Mouse (Mus musculus): ENCODE data around the gene Klhdc1. TPM values are rescaled to one million over a fixed set of nuclear protein-coding genes. Genes with fewer than 3 reads are reported as not detected.

Gene Klhdc1
- polyA plus RNA-seq, 2 experiments, result 4.1 to 9.5 TPM

DNA sequence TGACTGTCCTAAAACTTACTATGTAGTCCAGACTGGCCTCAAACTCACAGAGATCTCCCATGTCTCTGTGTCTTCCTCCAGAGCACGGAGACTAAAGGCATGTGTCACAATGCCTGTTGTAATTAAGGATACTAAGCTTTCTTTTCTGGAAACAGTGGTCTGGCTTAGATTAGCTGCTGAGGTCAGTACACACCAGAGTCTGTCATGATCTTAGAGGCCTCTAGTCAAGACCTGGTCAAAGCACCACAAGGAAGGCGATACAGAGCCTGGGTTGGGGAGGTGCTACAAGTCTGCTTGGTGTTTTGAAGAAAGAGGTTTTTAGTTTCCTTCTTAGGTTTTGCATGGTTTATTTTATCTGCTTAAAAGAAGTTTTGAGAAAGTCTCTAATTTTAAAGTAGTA is 59.4 kb downstream of the Klhdc1 start:
- DNase-seq (ENCODE audit: low spot score) (no peak), ATAC-seq (ENCODE audit: low FRiP score, low read depth) (no peak)
- peaks cover 18% of the 10 kb centered on the region for H3K4me1 ChIP-seq (ENCODE audit: control insufficient read depth, insufficient read depth, low read length)
- H3K27me3 ChIP-seq (ENCODE audit: control insufficient read depth, insufficient read depth, low read length), result no peaks in the 10 kb centered on the region
- 65% methylated on average over 2 of the region's 2 CpGs for WGBS
- H3K4me3 ChIP-seq (replicated peaks; ENCODE audit: low read length), result no peak overlapping the region
- H3K9ac ChIP-seq (ENCODE audit: low read depth, low read length, severe bottlenecking), result no peak overlapping the region
- peaks cover 56% of the 10 kb centered on the region for H3K36me3 ChIP-seq (ENCODE audit: control insufficient read depth, insufficient read depth, low read length)
- H3K27ac ChIP-seq (replicated peaks; ENCODE audit: low read depth, low read length), result no peak overlapping the region
- H3K4me2 ChIP-seq (replicated peaks; ENCODE audit: low read depth, low read length, severe bottlenecking), result no peak overlapping the region
- H3K9me3 ChIP-seq (ENCODE audit: control insufficient read depth, low read length), result no peaks in the 10 kb centered on the region
- no peak for TF ChIP-seq POLR2A (IDR thresholded peaks at IDR 0.05; ENCODE audit: borderline replicate concordance, extremely low read depth, insufficient read depth, insufficient read length)

DNA sequence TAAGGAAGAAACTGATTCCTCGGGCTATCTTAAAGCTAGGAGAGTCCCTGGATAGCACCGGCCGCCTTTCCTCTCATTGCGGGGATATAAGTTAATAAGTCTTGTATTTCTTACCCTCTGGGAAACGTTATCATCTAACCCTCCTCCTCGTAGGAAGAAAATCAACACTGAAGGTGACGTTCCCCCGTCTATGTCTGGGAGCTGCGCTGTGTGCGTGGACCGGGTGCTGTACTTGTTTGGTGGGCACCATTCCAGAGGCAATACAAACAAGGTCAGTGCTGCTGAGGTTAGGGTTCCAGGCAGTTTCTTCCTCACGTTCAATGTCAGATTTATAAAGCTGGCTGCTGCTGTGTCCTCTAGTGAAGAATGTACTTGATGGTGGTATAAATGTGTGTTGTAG is 61.2 kb downstream of the Klhdc1 start:
- H3K4me1 ChIP-seq (ENCODE audit: control insufficient read depth, insufficient read depth, low read length), result peaks cover 14% of the 10 kb centered on the region
- peaks cover 74% of the 10 kb centered on the region for H3K36me3 ChIP-seq (ENCODE audit: control insufficient read depth, insufficient read depth, low read length)
- no peak for TF ChIP-seq POLR2A (IDR thresholded peaks at IDR 0.05; ENCODE audit: borderline replicate concordance, extremely low read depth, insufficient read depth, insufficient read length)
- ATAC-seq (ENCODE audit: low FRiP score, low read depth), result no peak
- H3K9me3 ChIP-seq (ENCODE audit: control insufficient read depth, low read length), result no peaks in the 10 kb centered on the region
- H3K27ac ChIP-seq (replicated peaks; ENCODE audit: low read depth, low read length), result no peak overlapping the region
- no peaks in the 10 kb centered on the region for H3K27me3 ChIP-seq (ENCODE audit: control insufficient read depth, insufficient read depth, low read length)
- no peak for DNase-seq (ENCODE audit: low spot score)
- H3K4me3 ChIP-seq (replicated peaks; ENCODE audit: low read length), result no peak overlapping the region
- no peak overlapping the region for H3K4me2 ChIP-seq (replicated peaks; ENCODE audit: low read depth, low read length, severe bottlenecking)
- H3K9ac ChIP-seq (ENCODE audit: low read depth, low read length, severe bottlenecking), result no peak overlapping the region
- WGBS, result 95% methylated on average over 12 of the region's 12 CpGs

DNA sequence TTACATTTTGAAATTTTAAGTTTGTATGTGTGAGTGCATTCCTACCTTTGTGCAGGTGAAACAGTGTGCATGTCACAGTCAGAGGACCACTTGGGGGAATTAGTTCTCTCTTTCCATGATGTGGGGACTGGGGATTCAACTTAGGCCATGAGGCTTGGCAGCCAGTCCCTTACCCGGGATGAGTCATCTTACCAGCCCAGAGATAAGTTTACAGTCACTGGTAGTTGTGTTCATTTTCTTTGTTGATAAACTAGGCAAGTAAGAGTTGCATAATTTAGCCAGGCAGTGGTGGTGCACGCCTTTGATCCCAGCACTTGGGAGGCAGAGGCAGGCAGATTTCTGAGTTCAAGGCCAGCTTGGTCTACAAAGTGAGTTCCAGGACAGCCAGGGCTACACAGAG is 63.1 kb downstream of the Klhdc1 start:
- WGBS, result 92% methylated on average over 2 of the region's 2 CpGs
- no peak for TF ChIP-seq POLR2A (IDR thresholded peaks at IDR 0.05; ENCODE audit: borderline replicate concordance, extremely low read depth, insufficient read depth, insufficient read length)
- ATAC-seq (ENCODE audit: low FRiP score, low read depth) (no peak), DNase-seq (ENCODE audit: low spot score) (no peak)
- no peak overlapping the region for H3K27ac ChIP-seq (replicated peaks; ENCODE audit: low read depth, low read length)
- no peak overlapping the region for H3K4me2 ChIP-seq (replicated peaks; ENCODE audit: low read depth, low read length, severe bottlenecking)
- no peak overlapping the region for H3K4me3 ChIP-seq (replicated peaks; ENCODE audit: low read length)
- H3K4me1 ChIP-seq (ENCODE audit: control insufficient read depth, insufficient read depth, low read length), result peaks cover 5% of the 10 kb centered on the region; the same call in 1 of the 2 replicates
- no peaks in the 10 kb centered on the region for H3K27me3 ChIP-seq (ENCODE audit: control insufficient read depth, insufficient read depth, low read length)
- H3K9me3 ChIP-seq (ENCODE audit: control insufficient read depth, low read length), result no peaks in the 10 kb centered on the region
- no peak overlapping the region for H3K9ac ChIP-seq (ENCODE audit: low read depth, low read length, severe bottlenecking)
- peaks cover 91% of the 10 kb centered on the region for H3K36me3 ChIP-seq (ENCODE audit: control insufficient read depth, insufficient read depth, low read length)

DNA sequence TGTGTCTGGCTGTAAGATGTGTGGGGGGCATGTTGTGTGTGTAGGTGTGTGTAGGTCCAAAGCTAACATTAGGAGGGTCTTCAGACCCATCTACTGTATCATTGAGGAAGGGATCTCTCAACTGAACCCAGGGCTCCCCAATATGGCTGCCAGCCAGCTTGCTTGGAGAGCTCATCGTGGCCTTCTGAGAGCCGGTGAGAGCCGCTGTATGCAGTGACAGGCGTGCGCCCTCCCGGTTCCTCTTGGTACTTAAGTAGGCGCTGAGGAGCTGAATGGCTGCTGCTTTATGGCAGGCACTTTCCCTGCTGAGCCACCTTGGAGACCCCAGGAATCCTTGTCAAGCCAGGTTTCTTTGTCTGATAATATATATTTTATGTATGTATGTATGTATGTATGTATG is 65.4 kb downstream of the Klhdc1 start:
- peaks cover 97% of the 10 kb centered on the region for H3K36me3 ChIP-seq (ENCODE audit: control insufficient read depth, insufficient read depth, low read length)
- no peak overlapping the region for H3K4me2 ChIP-seq (replicated peaks; ENCODE audit: low read depth, low read length, severe bottlenecking)
- no peak overlapping the region for H3K4me3 ChIP-seq (replicated peaks; ENCODE audit: low read length)
- no peaks in the 10 kb centered on the region for H3K4me1 ChIP-seq (ENCODE audit: control insufficient read depth, insufficient read depth, low read length)
- no peak for TF ChIP-seq POLR2A (IDR thresholded peaks at IDR 0.05; ENCODE audit: borderline replicate concordance, extremely low read depth, insufficient read depth, insufficient read length)
- no peaks in the 10 kb centered on the region for H3K9me3 ChIP-seq (ENCODE audit: control insufficient read depth, low read length)
- no peak for ATAC-seq (ENCODE audit: low FRiP score, low read depth)
- H3K27ac ChIP-seq (replicated peaks; ENCODE audit: low read depth, low read length), result no peak overlapping the region
- WGBS, result 92% methylated on average over 7 of the region's 7 CpGs
- H3K27me3 ChIP-seq (ENCODE audit: control insufficient read depth, insufficient read depth, low read length), result no peaks in the 10 kb centered on the region
- DNase-seq (ENCODE audit: low spot score), result no peak
- H3K9ac ChIP-seq (ENCODE audit: low read depth, low read length, severe bottlenecking), result no peak overlapping the region

DNA sequence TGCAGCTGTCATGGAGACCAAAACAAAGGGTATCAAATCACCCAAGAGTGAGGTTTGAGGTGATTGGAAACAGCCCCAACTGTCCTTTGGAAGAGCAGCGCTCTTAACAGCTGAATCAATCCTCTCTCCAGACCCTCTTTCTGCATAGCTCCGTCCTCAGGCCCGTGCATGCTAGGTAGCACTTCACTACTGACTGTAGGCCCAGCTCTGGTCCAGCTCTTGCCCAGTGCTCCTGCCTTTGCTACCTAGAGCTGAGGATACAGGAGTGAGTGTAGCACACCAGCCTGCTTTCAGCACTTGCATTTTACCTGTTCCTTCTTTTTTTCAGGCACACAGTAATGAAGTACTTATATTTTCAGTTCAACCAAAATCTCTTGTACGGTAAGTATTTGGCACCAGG is 68.7 kb downstream of the Klhdc1 start:
- 92% methylated on average over 4 of the region's 4 CpGs for WGBS
- no peaks in the 10 kb centered on the region for H3K4me1 ChIP-seq (ENCODE audit: control insufficient read depth, insufficient read depth, low read length)
- H3K9ac ChIP-seq (ENCODE audit: low read depth, low read length, severe bottlenecking), result no peak overlapping the region
- peaks cover 93% of the 10 kb centered on the region for H3K36me3 ChIP-seq (ENCODE audit: control insufficient read depth, insufficient read depth, low read length)
- DNase-seq (ENCODE audit: low spot score) (no peak), ATAC-seq (ENCODE audit: low FRiP score, low read depth) (no peak)
- H3K9me3 ChIP-seq (ENCODE audit: control insufficient read depth, low read length), result no peaks in the 10 kb centered on the region
- no peak overlapping the region for H3K4me3 ChIP-seq (replicated peaks; ENCODE audit: low read length)
- no peak overlapping the region for H3K27ac ChIP-seq (replicated peaks; ENCODE audit: low read depth, low read length)
- no peak overlapping the region for H3K4me2 ChIP-seq (replicated peaks; ENCODE audit: low read depth, low read length, severe bottlenecking)
- no peak for TF ChIP-seq POLR2A (IDR thresholded peaks at IDR 0.05; ENCODE audit: borderline replicate concordance, extremely low read depth, insufficient read depth, insufficient read length)
- no peaks in the 10 kb centered on the region for H3K27me3 ChIP-seq (ENCODE audit: control insufficient read depth, insufficient read depth, low read length)

DNA sequence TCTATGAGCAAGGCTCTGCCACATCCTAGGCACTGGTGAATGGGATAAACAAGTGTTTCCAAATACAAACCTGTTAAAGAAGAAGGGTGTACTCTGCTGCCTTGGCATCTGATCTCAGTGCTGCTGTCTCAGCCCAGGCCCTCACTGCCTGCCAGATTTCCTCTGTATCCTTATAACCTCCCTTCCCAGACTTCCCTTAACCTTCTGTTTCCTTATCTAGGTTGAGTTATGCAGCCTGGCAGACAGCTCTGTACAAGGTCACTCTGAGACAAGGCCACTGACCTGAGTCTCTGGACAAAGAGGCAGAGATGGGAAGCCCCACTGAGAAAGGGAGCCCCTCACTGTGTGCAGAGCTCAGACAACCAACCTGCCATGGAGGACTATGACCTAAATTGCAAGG is 77.5 kb downstream of the Klhdc1 start:
- H3K9me3 ChIP-seq (ENCODE audit: control insufficient read depth, low read length), result no peaks in the 10 kb centered on the region
- H3K27me3 ChIP-seq (ENCODE audit: control insufficient read depth, insufficient read depth, low read length), result no peaks in the 10 kb centered on the region
- H3K4me1 ChIP-seq (ENCODE audit: control insufficient read depth, insufficient read depth, low read length), result no peaks in the 10 kb centered on the region
- no peak overlapping the region for H3K9ac ChIP-seq (ENCODE audit: low read depth, low read length, severe bottlenecking)
- H3K36me3 ChIP-seq (ENCODE audit: control insufficient read depth, insufficient read depth, low read length), result peaks cover 78% of the 10 kb centered on the region
- no peak for TF ChIP-seq POLR2A (IDR thresholded peaks at IDR 0.05; ENCODE audit: borderline replicate concordance, extremely low read depth, insufficient read depth, insufficient read length)
- H3K27ac ChIP-seq (replicated peaks; ENCODE audit: low read depth, low read length), result no peak overlapping the region
- H3K4me3 ChIP-seq (replicated peaks; ENCODE audit: low read length), result no peak overlapping the region
- DNase-seq (ENCODE audit: low spot score), result no peak
- no peak overlapping the region for H3K4me2 ChIP-seq (replicated peaks; ENCODE audit: low read depth, low read length, severe bottlenecking)
- no peak for ATAC-seq (ENCODE audit: low FRiP score, low read depth)

Data from limb, embryonic 14.5 days (tissue).